Mouse (Mus musculus): Measurements from ENCODE around the gene Mtmr12.
"Not testable (repeated sequence)": the region's sequence is repeated elsewhere in the genome, so short reads cannot be mapped to it uniquely, and the experiment has no call there.

The Mtmr12 gene

GRCm38 (mm10) chr15:12204319-12205159 lies at the start of gene Mtmr12:
TSS of gene Mtmr12 (plus strand) at chr15:12205028.
- DNase-seq: peak; percentile 99

GRCm38 (mm10) chr15:12178126-12178525 lies 26.7 kb upstream of the Mtmr12 start:
- no peak for DNase-seq

GRCm38 (mm10) chr15:12181181-12181805 lies 23.5 kb upstream of the Mtmr12 start:
- not testable (repeated sequence) for DNase-seq

GRCm38 (mm10) chr15:12193880-12194816 lies 10.7 kb upstream of the Mtmr12 start:
- DNase-seq: no peak

GRCm38 (mm10) chr15:12194817-12195735 lies 9.8 kb upstream of the Mtmr12 start:
- DNase-seq: no peak

GRCm38 (mm10) chr15:12195966-12196365 lies 8.9 kb upstream of the Mtmr12 start:
- DNase-seq: no peak

- DNase-seq: peak; percentile 61
These were observed 8.2 kb upstream of the Mtmr12 start for GRCm38 (mm10) chr15:12196410-12197191.

GRCm38 (mm10) chr15:12197361-12197760 lies 7.5 kb upstream of the Mtmr12 start:
- no peak for DNase-seq

GRCm38 (mm10) chr15:12200021-12200420 lies 4.8 kb upstream of the Mtmr12 start:
- DNase-seq: no peak

GRCm38 (mm10) chr15:12201856-12202255 lies 3.0 kb upstream of the Mtmr12 start:
- DNase-seq: no peak

GRCm38 (mm10) chr15:12202456-12202855 lies 2.4 kb upstream of the Mtmr12 start:
- DNase-seq: peak; percentile 19

- not testable (repeated sequence) for DNase-seq
These were observed 1.8 kb upstream of the Mtmr12 start for GRCm38 (mm10) chr15:12203008-12203407.

GRCm38 (mm10) chr15:12203512-12204318 lies 1.1 kb upstream of the Mtmr12 start:
- peak; percentile 39 for DNase-seq

- DNase-seq: no peak
These were observed 503 bp downstream of the Mtmr12 start for GRCm38 (mm10) chr15:12205160-12205901.

- peak; percentile 52 for DNase-seq
These were observed 1.2 kb downstream of the Mtmr12 start for GRCm38 (mm10) chr15:12205902-12206645.

- DNase-seq: peak; percentile 42
These were observed 1.9 kb downstream of the Mtmr12 start for GRCm38 (mm10) chr15:12206646-12207222.

GRCm38 (mm10) chr15:12207556-12208090 lies 2.8 kb downstream of the Mtmr12 start:
- DNase-seq: peak; percentile 14

GRCm38 (mm10) chr15:12211577-12211976 lies 6.7 kb downstream of the Mtmr12 start:
- peak; percentile 91 for DNase-seq
